In the genomic region with DNA sequence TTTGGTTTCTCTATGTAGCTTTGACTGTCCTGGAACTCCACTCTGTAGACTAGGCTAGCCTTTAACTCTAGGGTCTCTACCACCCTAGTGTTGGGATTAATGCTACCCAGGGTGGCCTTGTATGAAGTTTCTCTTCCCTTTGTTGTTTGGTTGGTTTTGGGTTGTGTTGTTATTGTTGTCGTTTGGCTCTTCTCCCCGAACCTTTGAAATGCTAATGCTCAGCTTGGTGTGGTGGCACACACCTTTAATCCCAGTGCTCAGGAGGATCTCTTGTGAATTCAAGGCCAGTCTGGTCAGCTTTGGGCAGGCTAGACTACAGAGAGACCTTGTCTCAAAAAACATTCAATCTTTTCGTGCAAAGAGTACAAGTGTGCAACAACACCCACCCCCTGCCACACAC, we compare ENCODE assay signal across 15 mouse cellular contexts. TPM values are rescaled to one million over a fixed set of nuclear protein-coding genes. Genes with fewer than 3 reads are reported as not detected.
"Had no signal": no experiment of that assay in that cellular context is flagged by ENCODE, and none has a peak within 500 bp of the region (broad histone marks: within the 10 kb centered on the region; RNA-seq: fewer than 3 reads in every experiment).

No protein-coding gene starts in this region.

- H3K4me3 ChIP-seq: megakaryocyte, embryonic 14.5 days; midbrain, embryonic 13.5 days; midbrain, embryonic 15.5 days; neural tube, embryonic 12.5 days; stomach, embryonic 15.5 days had no signal

- H3K9ac ChIP-seq: lung, embryonic 14.5 days; midbrain, embryonic 13.5 days; midbrain, embryonic 15.5 days; neural tube, embryonic 12.5 days; stomach, embryonic 15.5 days had no signal

- H3K4me2 ChIP-seq: lung, embryonic 14.5 days; midbrain, embryonic 13.5 days; midbrain, embryonic 15.5 days; neural tube, embryonic 12.5 days; stomach, embryonic 15.5 days had no signal

- H3K27ac ChIP-seq: macrophage; midbrain, embryonic 13.5 days; midbrain, embryonic 15.5 days; neural tube, embryonic 12.5 days; stomach, embryonic 15.5 days; stomach, postnatal 0 days had no signal

- DNase-seq: lung, adult 18-20 months; lung, embryonic 14.5 days; lung, postnatal 10 days; lung, postnatal 36 days; right cerebral cortex, postnatal 14 days; thymus, adult 2 months; thymus, postnatal 25 days; thymus, postnatal 4 days had no signal

- ATAC-seq: midbrain, embryonic 13.5 days; midbrain, embryonic 15.5 days had no signal

- H3K9me3 ChIP-seq: megakaryocyte, embryonic 14.5 days; midbrain, embryonic 13.5 days; midbrain, embryonic 15.5 days; neural tube, embryonic 12.5 days; stomach, embryonic 15.5 days had no signal

- H3K27me3 ChIP-seq: megakaryocyte, embryonic 14.5 days; midbrain, embryonic 13.5 days; midbrain, embryonic 15.5 days; neural tube, embryonic 12.5 days; stomach, embryonic 15.5 days had no signal

RNA-seq across cellular contexts. Expression of a gene that starts 4.8 kb away (rescaled TPM):
- polyA plus RNA-seq: macrophage had no signal
